In genomic region chr15:52232442-52232841, GRCm38 (mm10) we compare ENCODE assay signal across 28 mouse cellular contexts.
DNase-seq lines count a peak whose midpoint lies in the region; ATAC-seq and TF ChIP-seq lines count a peak whose summit lies in the region.
"Had no signal": no experiment of that assay in that cellular context is flagged by ENCODE, and none has a peak within 500 bp of the region (broad histone marks: within the 10 kb centered on the region; RNA-seq: fewer than 3 reads in every experiment).

No protein-coding gene starts in this region.

- no peak overlapping the region for H3K4me3 ChIP-seq in kidney, embryonic 16.5 days (ENCODE audit: low read length)
- H3K4me3 ChIP-seq in midbrain, embryonic 14.5 days (replicated peaks; ENCODE audit: low read depth, low read length) = no peak overlapping the region
- H3K4me3 ChIP-seq in midbrain, postnatal 0 days (ENCODE audit: low read depth, low read length) = no peak overlapping the region
- H3K4me3 ChIP-seq: heart, embryonic 12.5 days; kidney, embryonic 15.5 days; liver, embryonic 15.5 days; myocyte; neural tube, embryonic 12.5 days had no signal

- no peaks in the 10 kb centered on the region for H3K27me3 ChIP-seq in kidney, embryonic 16.5 days (ENCODE audit: insufficient read depth, low read length)
- H3K27me3 ChIP-seq in midbrain, embryonic 14.5 days (ENCODE audit: control insufficient read depth, insufficient read depth, low read length) = no peaks in the 10 kb centered on the region
- H3K27me3 ChIP-seq in midbrain, postnatal 0 days (ENCODE audit: insufficient read depth, low read length) = no peaks in the 10 kb centered on the region
- H3K27me3 ChIP-seq: heart, embryonic 12.5 days; kidney, embryonic 15.5 days; liver, embryonic 15.5 days; neural tube, embryonic 12.5 days had no signal

- H3K9me3 ChIP-seq in kidney, embryonic 16.5 days (ENCODE audit: low read length) = no peaks in the 10 kb centered on the region
- no peaks in the 10 kb centered on the region for H3K9me3 ChIP-seq in midbrain, embryonic 14.5 days (ENCODE audit: control insufficient read depth, low read length)
- no peaks in the 10 kb centered on the region for H3K9me3 ChIP-seq in midbrain, postnatal 0 days (ENCODE audit: low read length)
- H3K9me3 ChIP-seq: heart, embryonic 12.5 days; kidney, embryonic 15.5 days; liver, embryonic 15.5 days; neural tube, embryonic 12.5 days had no signal

- ATAC-seq in kidney, embryonic 16.5 days (ENCODE audit: low FRiP score, low TSS enrichment) = peak; percentile 63; the same call in 1 of the 2 replicates
- peak; percentile 50; the same call in 1 of the 2 replicates for ATAC-seq in midbrain, embryonic 14.5 days (ENCODE audit: low FRiP score, low TSS enrichment)
- no peak for ATAC-seq in midbrain, postnatal 0 days (ENCODE audit: low FRiP score)
- ATAC-seq: CD4-positive, CD25-positive, alpha-beta regulatory T cell, adult 4 months; forebrain, embryonic 14.5 days; hindbrain, embryonic 16.5 days; midbrain, embryonic 16.5 days had no signal

- H3K27ac ChIP-seq in kidney, embryonic 16.5 days (ENCODE audit: low read length) = no peak overlapping the region
- H3K27ac ChIP-seq in midbrain, embryonic 14.5 days (replicated peaks; ENCODE audit: low read depth, low read length) = no peak overlapping the region
- H3K27ac ChIP-seq in midbrain, postnatal 0 days (ENCODE audit: low read depth, low read length) = no peak overlapping the region
- H3K27ac ChIP-seq: kidney, embryonic 15.5 days; liver, embryonic 15.5 days; neural tube, embryonic 12.5 days had no signal

- no peaks in the 10 kb centered on the region for H3K4me1 ChIP-seq in kidney, embryonic 16.5 days (ENCODE audit: insufficient read depth, low read length)
- H3K4me1 ChIP-seq in midbrain, embryonic 14.5 days (ENCODE audit: control insufficient read depth, insufficient read depth, low read length) = no peaks in the 10 kb centered on the region
- H3K4me1 ChIP-seq in midbrain, postnatal 0 days (ENCODE audit: insufficient read depth, low read length) = no peaks in the 10 kb centered on the region
- H3K4me1 ChIP-seq: heart, embryonic 12.5 days; kidney, embryonic 15.5 days; liver, embryonic 15.5 days; neural tube, embryonic 12.5 days had no signal

- no peak overlapping the region for H3K4me2 ChIP-seq in kidney, embryonic 16.5 days (replicated peaks; ENCODE audit: low read depth, low read length)
- no peak overlapping the region for H3K4me2 ChIP-seq in midbrain, embryonic 14.5 days (ENCODE audit: low read length)
- no peak overlapping the region for H3K4me2 ChIP-seq in midbrain, postnatal 0 days (ENCODE audit: low read depth, low read length, poor library complexity, severe bottlenecking)
- H3K4me2 ChIP-seq: heart, embryonic 12.5 days; kidney, embryonic 15.5 days; liver, embryonic 15.5 days; lung, embryonic 14.5 days; neural tube, embryonic 12.5 days had no signal

- H3K36me3 ChIP-seq in kidney, embryonic 16.5 days (ENCODE audit: insufficient read depth, low read length) = no peaks in the 10 kb centered on the region
- no peaks in the 10 kb centered on the region for H3K36me3 ChIP-seq in midbrain, embryonic 14.5 days (ENCODE audit: control insufficient read depth, insufficient read depth, low read length)
- H3K36me3 ChIP-seq in midbrain, postnatal 0 days (ENCODE audit: insufficient read depth, low read length) = no peaks in the 10 kb centered on the region
- H3K36me3 ChIP-seq: heart, embryonic 12.5 days; kidney, embryonic 15.5 days; liver, embryonic 15.5 days; neural tube, embryonic 12.5 days had no signal

- TF ChIP-seq CTCF in midbrain, postnatal 0 days (IDR thresholded peaks at IDR 0.05) = no peak

- intact Hi-C loops in heart, postnatal 36 days (cut with DNase I) = no loop called here

- no peak overlapping the region for H3K9ac ChIP-seq in kidney, embryonic 16.5 days (replicated peaks; ENCODE audit: low read length)
- no peak overlapping the region for H3K9ac ChIP-seq in midbrain, embryonic 14.5 days (replicated peaks; ENCODE audit: low read length)
- no peak overlapping the region for H3K9ac ChIP-seq in midbrain, postnatal 0 days (replicated peaks; ENCODE audit: low read length, poor library complexity, severe bottlenecking)
- H3K9ac ChIP-seq: heart, embryonic 12.5 days; kidney, embryonic 15.5 days; liver, embryonic 15.5 days; lung, embryonic 14.5 days; neural tube, embryonic 12.5 days had no signal

- DNase-seq in heart, adult 11 months = peak; percentile 62
- DNase-seq in heart, postnatal 36 days = no peak
- DNase-seq in kidney, postnatal 36 days = no peak
- no peak for DNase-seq in midbrain, embryonic 14.5 days
- no peak for DNase-seq in midbrain, postnatal 0 days (ENCODE audit: low spot score)
- no peak for DNase-seq in right cerebral cortex, postnatal 4 days
- DNase-seq: adrenal gland, postnatal 25 days; cerebellum, adult 11-12 months; cerebellum, adult 9-11 months; gastrocnemius, postnatal 25 days; heart, adult 18-20 months; heart, postnatal 14 days; kidney, adult 18-20 months; kidney, postnatal 4 days; left cerebral cortex, postnatal 4 days; lung, embryonic 14.5 days; lung, postnatal 36 days; thymus, postnatal 14 days had no signal

- 90% methylated on average over 5 of the region's 5 CpGs for WGBS in kidney, embryonic 16.5 days
- 94% methylated on average over 5 of the region's 5 CpGs for WGBS in midbrain, embryonic 14.5 days
- 89% methylated on average over 5 of the region's 5 CpGs for WGBS in midbrain, postnatal 0 days
